Mouse (Mus musculus): ENCODE results near the gene Epn3.
A peak's percentile ranks its signal among the peaks of the same experiment; 100 is the strongest.

Gene Epn3

DNA sequence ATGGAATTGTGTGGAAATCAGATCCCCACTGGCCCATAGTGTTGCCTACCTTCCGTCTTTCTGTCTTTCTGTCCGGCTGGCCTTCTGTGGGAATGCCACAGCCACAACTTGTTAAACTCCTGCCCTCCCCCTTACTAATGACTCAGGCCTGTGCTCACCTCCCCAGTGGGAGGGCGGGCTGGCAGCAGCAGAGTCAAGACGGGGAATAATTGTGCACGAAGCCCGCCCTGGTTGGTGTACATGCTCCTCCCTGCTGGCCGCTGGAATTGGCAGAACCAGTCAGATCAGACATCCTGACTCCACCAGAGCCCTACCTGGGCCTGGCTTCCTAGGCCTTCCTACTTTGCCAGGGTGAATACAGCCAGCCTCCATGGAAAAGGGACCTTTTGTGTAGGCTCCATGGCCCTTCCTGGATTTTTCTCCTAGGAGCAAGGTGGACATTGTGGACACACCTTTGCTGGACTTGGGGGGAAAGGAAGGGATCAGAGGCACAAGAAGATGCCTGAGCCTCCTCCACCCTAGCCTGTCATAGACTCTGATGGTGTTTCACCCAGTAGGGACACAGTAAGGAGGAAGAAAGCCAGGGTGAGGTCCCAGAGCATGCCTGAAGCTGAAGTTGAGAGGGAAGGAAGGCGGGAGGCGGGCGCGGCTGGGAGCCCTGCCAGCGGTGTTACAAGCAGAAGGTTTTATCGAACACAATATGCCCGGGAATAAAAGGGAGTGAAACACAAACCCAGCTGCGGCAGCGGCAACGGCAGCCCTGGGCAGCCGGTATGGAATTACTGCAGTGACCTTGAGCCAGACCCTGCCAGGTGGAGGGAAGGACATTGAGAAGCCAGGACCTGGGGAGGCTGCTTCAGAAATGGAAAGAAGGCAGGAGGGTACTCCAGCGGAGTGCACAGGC is 1.4 kb downstream of the Epn3 start:
- no peak for DNase-seq (ENCODE audit: low read depth, low spot score)

DNA sequence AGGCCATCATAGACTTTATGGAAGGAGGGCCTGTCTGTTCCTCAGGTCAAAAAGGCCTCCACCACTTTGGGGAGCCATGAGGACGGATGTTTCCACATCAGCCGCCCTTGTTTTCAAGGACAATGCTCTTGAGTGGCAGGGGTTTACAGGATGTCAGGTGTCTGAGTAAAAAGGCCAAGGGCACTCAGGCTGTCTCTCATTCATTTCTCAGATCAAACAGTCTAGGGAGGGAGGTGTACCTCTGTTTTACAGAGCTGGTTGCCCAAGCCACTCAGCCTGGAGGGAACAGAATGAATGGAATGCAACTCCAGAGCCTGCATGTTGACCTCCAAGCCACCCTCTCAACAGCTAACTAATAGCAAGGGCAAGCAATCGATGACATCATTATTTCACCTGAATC is 4.4 kb downstream of the Epn3 start:
- DNase-seq (ENCODE audit: low read depth, low spot score) = no peak

DNA sequence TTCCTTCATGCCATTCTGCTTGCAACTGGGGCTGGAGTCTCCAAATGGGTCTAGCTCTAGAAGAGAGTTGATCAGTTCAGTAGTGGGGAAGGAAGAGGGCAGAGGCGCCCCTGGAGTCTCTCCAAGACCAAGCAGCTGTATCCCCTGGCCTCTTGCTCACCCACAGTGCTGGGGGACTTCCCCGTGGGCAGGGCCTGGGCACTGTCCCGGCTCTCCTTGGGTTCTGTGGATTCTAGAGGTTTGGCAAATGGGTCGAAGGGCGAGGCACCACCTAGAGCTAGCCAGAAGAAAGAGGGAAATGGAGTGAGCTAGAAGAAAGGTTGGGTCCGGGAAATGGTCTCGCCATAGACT is 8.1 kb downstream of the Epn3 start:
- DNase-seq (ENCODE audit: low read depth, low spot score) = no peak

DNA sequence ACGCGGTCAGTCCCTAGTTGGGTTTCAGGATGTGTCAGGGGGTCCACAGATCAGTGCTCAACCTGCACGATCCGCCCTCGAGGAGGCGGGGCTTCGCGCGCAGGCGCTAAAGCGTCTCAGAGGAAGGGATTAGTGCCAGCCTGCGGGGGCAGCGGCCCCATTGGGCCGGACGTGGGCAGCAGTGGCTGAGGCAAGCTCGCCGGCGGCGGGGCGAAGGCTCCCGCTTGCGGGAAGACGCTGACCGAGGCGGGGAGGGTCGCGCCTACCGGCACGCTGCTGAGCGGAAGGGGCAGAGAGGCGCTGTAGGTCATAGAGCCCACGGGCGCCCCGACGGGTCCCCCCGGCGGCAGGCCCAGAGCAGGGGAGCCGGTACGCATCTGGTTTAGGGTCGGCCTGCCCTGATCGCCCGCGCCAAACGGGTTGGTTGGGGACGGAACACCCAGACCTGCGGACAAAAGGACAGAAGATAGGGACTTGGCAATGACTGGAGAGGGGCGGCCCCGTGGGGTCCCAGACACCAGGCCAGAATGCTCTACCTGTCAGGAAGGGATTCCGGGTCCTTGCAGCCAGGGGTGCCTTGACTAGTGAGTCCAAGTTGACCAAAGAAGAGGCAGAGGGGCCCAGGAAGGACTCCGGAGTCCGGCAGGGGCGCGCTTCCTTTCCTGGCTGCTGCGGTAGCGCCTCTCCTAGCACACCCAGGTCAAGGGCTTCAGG is 8.6 kb downstream of the Epn3 start:
- DNase-seq (ENCODE audit: low read depth, low spot score) = peak; percentile 63

DNA sequence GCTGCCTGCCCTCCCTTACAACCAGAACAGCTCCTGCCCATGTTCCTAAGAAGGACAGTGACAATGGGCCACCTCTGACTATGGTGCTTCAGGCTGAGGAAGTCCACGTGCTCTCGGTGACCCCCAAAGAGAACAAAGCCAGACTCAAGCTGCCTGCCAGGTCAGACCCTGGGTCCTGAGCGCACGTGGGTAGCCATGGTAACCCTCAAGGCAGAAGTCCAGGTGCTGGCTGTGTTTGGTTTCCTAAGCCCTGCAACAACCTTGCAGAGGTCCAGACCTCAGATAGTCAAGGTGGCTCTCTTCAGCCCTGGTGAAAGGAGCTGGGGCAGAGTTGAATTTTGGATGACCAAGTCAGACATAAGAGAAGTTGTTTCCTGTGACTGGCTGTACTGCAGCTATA is 10.0 kb downstream of the Epn3 start:
- DNase-seq (ENCODE audit: low read depth, low spot score) = no peak

DNA sequence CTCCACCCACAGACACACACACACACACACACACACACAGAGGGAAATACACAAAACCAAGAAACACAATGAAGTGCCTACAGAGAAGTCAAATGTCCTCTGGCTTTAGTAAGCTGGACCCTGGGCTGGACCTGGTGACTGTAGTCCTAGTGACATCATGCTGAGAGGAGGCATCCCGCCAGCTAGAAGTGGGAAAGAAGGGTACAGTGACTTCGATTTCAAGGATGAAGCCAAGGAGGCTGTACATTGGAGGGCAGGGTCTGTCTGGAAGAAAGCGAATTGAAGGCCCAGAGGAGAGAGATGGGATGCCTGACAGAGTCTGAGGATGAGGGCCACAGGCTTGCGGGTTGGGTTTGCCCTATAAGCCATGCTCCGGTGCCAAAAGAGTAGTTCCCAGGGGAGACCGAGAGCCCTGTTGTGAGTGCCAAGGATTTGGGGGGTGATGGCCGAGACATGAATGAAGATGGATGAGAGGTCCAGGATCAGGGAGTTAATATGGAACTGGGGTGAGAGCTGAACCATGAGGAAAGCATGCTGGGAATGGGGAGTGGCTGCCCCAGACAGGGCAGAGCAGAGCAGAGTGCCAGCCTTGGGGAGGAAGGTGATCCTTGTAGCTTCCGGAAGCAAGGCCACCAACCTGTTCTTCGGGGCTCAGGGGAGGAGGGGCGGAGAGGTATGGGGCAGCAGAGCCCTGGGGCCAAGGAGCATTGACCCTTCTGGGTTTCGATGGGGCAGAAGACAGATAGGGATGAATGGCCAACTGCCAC is 10.8 kb downstream of the Epn3 start:
- DNase-seq (ENCODE audit: low read depth, low spot score) = no peak

DNA sequence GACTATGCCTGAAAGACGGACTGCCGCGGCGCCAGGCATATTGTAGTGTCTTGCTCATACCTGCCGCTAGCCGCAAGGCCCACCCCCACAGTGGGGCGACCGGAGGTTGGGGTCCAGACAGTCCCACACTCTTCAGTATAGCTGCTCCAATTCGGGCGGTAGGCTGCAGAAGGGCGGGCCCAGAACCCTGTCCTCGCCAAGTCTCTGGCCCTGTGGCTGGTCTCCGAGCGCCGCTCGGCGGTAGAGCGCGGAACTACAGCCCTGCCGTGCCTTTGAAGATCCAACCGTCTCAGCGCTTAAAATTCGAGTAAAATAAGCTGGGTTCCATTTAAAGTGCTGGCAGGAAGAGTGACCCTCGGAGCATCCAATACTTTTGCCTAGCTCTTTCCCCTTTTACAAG is 13.8 kb downstream of the Epn3 start, which contains the start of gene Spata20:
Gene Spata20, minus strand, starts transcription at position 179 of the 400 bp plus-strand sequence.
- DNase-seq (ENCODE audit: low read depth, low spot score) = no peak

DNA sequence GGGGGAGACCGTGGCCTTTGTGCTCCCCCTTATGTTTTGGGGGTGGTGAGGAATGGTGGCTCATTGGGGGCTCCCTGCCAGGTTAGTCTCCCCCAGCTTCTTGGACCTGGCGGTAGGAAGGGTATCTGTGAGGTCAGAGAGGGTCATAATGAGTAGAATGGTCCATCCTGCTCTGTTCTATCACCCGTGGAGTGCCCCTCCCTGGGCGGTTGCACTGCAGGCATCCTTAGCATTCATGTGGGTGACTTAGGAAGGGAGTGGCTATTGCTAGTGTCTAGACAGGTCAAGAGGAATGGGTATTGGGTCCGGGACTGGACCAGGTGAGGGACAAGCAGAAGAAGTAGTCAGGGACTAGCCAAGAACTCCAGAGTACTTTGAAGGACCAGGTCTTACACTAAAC is 14.6 kb downstream of the Epn3 start:
- DNase-seq (ENCODE audit: low read depth, low spot score) = no peak

DNA sequence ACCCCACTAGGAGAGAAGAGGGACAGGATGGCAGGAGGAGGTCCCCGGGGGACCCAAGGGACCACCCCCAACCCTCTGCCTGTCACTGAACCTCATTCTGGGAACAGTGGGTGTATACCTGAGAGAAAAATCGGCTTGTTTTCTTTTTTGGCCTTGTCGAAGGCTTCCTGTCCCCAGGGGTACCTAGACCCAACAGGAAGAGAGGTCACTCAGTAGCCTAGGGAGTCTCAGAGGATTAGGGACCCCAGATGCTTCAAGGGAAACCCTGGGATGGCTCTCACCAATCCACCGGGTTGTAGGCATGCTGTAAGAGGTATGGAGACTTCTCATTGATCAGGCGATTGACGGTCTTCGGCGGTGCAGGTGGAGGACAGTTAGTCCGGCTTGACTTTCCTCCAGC is 15.1 kb downstream of the Epn3 start:
- no peak for DNase-seq (ENCODE audit: low read depth, low spot score)

DNA sequence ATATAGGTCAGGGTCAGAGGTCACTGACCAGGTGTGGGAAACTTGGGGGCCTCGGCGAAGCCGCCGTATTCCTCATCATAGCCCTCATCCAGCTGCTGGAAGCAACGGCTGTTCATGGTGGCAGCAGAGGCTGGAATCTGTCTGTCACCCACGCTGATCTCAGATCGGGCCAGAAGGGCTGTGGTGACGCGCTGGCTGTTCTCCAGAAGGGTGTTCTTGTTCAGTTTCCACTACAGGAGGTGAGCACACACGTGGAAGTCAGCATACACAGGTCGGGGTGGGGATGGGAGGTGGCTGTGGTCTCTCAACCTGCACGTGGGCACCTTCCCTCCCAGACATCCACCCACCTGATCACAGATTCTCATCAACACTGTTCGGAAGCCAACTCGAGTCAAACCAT is 15.9 kb downstream of the Epn3 start:
- DNase-seq (ENCODE audit: low read depth, low spot score) = no peak

DNA sequence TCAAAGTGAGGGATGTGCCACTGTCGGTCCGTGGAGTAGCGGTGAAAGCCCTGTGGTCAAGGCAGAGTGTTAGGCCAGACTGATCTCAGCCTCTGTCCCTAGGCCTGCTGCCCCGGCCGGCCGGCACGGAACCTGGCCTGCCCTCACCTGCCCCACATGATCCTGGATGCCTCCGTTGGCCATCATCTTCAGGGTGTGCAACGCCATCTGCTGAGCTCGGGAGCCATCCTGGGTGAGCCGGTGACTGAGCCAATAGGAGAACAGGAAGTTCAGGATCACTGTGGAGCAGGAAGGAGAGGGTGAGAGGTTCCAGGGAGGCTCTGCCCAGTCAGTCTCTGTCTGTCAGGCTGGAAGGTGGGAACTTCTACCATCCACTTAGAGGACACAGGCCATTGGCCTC is 16.3 kb downstream of the Epn3 start:
- no peak for DNase-seq (ENCODE audit: low read depth, low spot score)

DNA sequence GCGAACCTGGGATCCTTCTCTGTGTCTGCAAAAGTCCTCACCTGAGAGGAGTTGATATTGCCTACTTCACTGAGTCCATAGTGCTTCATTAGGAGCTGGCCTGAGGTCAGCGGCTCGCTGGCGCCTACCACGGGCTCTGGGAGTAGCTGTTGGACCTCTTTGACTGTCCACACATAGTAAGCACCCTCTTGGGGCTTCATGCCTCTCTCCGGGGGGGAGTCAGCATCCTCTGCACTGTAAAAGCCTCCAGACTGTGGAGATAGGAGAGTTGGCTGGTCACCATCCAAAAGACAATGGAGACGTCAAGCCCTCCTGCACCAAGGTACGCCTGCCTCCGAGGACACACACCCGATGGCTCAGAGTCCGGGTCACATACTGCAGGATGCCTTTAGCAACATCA is 17.0 kb downstream of the Epn3 start:
- DNase-seq (ENCODE audit: low read depth, low spot score) = no peak

DNA sequence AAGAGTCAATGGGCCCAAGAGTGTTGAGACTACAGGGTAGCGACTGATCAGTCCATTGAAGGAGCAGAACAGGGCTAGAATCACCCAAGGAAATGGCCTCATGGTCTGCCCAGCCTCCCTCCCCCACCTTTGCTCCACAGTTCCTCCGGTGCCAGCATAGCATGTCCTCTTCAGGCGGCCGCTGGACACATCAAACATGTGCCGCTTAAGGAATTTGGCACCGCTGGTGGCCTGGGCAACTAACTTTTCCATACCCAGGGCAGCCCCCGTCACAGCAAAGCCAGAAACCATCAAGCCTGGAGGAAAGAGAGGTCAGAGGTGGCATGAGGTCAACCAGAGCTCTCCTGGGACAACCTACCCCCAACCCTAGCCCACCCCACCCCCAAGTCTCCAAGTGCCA is 17.8 kb downstream of the Epn3 start:
- no peak for DNase-seq (ENCODE audit: low read depth, low spot score)

DNA sequence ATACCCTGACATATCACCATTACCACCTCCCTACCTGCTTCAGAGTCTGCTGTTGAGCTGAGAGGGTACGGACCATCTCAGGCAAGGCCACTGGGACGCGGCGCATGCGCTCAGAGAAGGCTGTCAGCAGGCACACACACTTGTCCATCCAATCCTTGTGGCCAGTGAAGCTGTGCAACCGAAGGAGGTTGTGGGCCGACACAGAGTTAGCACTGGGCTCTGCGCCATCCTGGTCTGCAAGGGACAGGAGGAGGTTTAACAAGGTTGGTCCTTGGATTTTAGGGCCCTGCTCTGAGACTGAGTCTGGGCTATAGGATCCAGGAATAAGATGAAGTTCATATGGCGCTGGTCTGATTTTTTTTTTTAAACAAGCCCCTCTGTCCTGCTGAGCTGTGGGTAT is 19.4 kb downstream of the Epn3 start:
- DNase-seq (ENCODE audit: low read depth, low spot score) = no peak

DNA sequence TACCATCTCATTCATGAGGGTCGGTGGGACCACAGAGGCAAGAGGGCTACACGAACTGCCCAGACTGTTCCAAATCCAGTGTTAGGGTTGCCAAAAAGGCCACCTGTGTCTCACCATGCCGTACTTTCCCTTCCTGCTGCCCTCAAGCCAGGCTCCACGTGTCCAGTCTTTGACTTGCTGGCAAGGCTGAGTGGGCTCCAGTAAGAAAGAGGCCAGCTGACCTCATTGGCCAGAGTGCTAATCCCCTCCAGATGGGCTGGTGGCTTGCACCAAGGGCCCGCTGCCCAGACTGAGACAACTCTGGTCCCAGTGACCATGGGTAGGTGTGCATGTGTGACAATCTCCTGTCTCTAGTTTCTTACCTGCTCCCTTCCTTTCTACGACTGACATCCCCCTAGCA is 22.1 kb downstream of the Epn3 start:
- no peak for DNase-seq (ENCODE audit: low read depth, low spot score)

DNA sequence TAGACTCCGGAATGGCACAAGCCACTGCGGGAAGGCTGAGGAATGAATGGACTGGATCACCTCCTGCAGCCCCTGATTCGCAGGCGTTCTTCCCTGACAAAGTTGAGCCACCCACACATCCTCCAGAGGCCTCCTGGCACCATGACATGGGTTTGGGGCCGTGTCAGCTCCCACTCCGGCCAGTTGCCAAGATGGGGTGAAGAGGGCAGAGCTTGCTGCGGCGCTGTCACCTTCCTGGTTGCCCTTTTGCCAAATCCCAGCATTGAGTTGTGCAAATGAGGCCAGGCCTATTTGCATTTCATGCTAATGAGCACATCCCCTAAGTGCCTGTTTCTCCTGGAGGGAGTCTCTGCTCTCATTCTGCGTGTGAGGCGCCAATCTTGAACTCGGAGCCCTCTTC is 24.1 kb downstream of the Epn3 start:
- DNase-seq (ENCODE audit: low read depth, low spot score) = no peak

DNA sequence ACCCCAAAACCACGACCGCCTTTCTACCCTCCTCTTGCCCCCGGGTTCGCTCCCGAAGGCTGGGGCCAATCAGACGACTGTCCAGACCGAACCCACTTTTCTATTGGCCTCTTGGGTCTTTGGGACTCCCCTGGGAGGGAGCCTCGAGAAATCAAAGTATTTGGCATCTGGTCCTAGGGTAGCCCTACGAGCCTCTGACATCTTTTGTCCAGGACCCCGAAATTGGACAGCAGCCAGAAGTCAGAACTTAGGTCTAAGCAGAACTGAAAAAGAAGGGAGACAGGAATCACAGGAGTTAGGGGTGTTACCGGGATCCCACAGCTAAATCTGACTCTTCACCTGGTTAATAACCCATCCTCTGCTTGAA is 25.2 kb downstream of the Epn3 start:
- DNase-seq (ENCODE audit: low read depth, low spot score) = no peak

DNA sequence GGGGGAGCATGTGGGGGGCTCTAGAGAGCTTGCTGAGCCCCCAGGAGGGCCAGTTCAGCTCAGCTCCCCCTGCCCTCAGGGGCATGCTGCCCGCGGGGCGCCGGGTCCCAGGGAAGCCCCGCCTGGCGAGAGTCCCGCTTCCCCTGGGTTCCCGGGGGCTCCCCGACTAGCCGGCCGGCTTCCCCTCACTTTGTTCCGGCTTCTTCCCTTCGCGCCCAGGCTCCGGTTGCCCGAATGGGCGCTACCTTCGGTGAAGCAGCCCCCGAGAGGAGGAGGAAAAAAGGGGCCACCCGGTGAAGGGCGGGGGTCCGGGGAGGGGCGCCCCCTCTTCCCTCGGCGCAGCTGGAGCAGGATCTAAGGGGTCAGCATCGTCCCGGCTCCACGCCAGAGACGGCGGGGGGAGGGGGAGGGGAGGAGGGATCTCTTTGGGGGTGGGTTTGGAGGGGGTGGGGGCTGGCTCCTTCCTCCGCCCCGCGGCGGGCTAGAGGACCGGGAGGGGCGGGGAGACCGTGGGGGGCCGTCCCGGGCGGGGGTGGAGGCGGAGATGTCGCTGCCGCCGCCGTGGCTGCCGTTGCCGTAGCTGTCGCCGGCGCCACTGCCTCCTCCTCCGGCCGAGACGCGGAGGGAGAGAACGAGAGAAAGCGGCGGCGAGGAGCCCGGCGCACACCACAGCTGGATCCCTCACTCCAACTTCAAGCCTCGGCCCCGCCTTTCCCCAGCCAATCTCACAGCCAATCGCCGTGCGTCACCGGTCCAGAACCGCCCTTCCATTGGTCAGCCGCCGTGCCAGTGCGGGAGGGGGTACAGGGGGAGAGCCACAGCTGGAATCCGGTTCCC is 25.8 kb downstream of the Epn3 start, which contains the start of gene Cacna1g:
Gene Cacna1g, minus strand, starts transcription at position 492 of the 837 bp plus-strand sequence.
- DNase-seq (ENCODE audit: low read depth, low spot score) = no peak

DNA sequence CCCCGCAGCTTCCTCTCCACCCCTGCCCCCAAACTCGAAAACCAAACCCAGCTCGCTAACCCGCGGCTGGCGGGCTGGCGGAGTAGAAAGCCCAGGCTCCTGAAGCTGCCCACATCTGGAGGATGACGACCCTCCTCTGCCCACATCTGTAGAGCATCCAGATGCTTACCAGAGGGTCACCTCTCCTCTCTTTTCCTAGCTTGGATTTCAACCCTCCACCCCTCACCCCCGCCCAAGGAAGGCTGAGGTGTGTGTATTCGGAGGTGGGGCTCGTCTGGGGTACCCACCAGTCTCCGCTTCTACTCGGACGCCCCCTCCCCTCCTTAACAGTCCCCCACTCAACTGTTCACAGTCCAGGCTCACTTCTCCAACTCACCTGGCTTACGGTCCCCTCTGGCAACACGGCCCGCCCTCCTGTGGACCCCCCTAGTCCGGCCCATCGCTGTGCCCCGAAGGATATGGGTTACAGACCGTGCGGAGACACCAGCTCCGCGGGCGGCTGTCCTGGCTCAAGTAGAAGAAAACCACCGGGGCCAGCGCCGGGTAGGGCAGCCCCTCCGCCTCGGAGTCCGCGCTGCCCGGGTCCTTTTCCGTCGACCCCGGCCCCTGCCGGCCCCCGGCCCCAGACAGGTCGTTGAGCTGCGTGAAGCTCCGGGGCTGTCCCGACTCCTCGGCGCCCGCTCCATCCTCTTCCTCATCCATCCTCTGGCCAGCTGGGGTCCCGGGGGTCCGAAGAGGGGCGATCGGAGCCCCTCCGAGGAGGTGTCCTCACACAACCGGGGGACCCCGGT is 26.7 kb downstream of the Epn3 start:
- DNase-seq (ENCODE audit: low read depth, low spot score) = no peak

DNA sequence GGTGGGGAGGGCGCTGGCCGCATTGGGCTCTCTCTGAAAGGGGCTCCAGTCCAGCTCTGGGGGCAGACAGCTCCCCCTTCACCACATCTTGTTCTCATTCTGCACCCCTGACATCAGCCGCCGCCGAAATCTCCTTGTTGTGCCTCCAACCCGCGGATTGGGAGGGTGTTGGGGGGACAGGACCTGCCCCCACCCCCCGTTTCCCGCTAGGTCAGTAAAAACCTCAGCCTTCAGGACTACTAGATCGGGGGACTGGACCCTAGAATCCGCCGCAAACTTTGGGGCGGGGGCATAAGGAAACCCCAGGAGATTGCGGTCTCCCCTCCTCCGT is 27.2 kb downstream of the Epn3 start:
- no peak for DNase-seq (ENCODE audit: low read depth, low spot score)

Data from retina, adult 2 months (tissue).